Mouse (Mus musculus) bone marrow macrophage, adult 2 months (primary cell): ENCODE measurements around the gene Tmem206.

Experiments
- CTCF ChIP-seq: IDR thresholded peaks from 2 replicates; pipeline ENCODE4 v1.5.1; 2012; ENCODE audit warnings: low read depth, mild to moderate bottlenecking, low read length, moderate library complexity
- POLR2A ChIP-seq: IDR thresholded peaks from 2 replicates; pipeline ENCODE4 v1.6.1; 2012; ENCODE audit warnings: mild to moderate bottlenecking, low read depth, low read length, borderline replicate concordance

- no peak for TF ChIP-seq POLR2A
- no peak for TF ChIP-seq CTCF
Measured at GRCm38 (mm10) chr1:191350355-191350754, 24.6 kb downstream of the Tmem206 start.
